Mouse (Mus musculus): ENCODE results near the gene Cabp1.

GRCm38 (mm10) chr5:115129328-115129727, 64.9 kb downstream of the Cabp1 start:
- no peak for TF ChIP-seq CTCF (IDR thresholded peaks at IDR 0.05; ENCODE audit: insufficient read depth, low read depth, low read length)
- no peak for TF ChIP-seq POLR2A (IDR thresholded peaks at IDR 0.05; ENCODE audit: insufficient read depth, low read depth, low read length)

Data from olfactory bulb, adult 2 months (tissue).